10 mouse cellular contexts compared by ENCODE assay signal in the genomic region with DNA sequence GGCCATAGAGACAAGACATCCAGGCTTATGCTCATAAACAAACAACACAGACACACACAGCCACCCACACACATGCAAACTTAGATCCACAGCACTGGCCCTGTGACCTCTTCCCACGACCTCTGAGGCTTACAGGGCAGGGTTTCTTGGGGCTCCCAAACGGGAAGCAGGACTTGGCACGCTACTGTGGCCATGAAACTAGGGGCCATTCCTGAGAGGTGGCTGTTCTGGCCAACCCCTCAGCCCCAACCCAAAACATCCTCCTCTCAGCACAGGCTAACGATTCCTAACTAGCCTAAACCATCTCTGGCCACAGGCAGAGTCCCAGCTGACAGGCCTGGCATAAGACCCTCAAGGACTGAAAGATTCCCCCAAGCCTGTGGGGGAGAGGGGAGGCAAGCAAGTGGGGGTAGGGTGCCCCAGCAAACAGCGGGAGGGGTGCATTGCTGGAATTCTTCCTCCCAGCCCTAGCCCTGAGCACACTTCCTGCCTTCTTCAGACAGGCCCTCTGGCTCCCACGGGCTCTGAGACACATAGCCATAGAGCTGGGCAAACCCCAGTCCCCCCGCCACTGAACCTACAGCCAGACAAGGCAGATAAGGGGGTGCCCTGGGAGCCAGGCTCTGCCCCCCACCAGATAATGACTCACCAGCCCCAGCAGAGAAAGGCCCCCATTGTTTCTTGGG. TPM values are rescaled to one million over a fixed set of nuclear protein-coding genes. Genes with fewer than 3 reads are reported as not detected.
DNase-seq lines count a peak whose midpoint lies in the region; ATAC-seq and TF ChIP-seq lines count a peak whose summit lies in the region.
"Had no signal": no experiment of that assay in that cellular context is flagged by ENCODE, and none has a peak within 500 bp of the region (broad histone marks: within the 10 kb centered on the region; RNA-seq: fewer than 3 reads in every experiment).

No protein-coding gene starts in this region.

- H3K27ac ChIP-seq in embryonic facial prominence, embryonic 10.5 days (replicated peaks), result peak overlapping the region; percentile 84
- H3K27ac ChIP-seq in intestine, embryonic 15.5 days, result peak overlapping the region; percentile 81
- peak overlapping the region; percentile 80 for H3K27ac ChIP-seq in liver, postnatal 0 days (ENCODE audit: low read depth)

- H3K9ac ChIP-seq in intestine, embryonic 15.5 days, result 0 out of 2 replicates have a peak overlapping the region, but pooled peaks have one; percentile 13
- peak overlapping the region; percentile 38 for H3K9ac ChIP-seq in liver, postnatal 0 days (replicated peaks)

- intact Hi-C loops in left cerebral cortex, postnatal 14 days (cut with DNase I), result no loop called here

- peak overlapping the region; percentile 41 for H3K4me3 ChIP-seq in E14TG2a.4 (replicated peaks; ENCODE audit: low read length)
- H3K4me3 ChIP-seq in embryonic facial prominence, embryonic 10.5 days, result peak overlapping the region; percentile 29
- no peak overlapping the region for H3K4me3 ChIP-seq in intestine, embryonic 15.5 days (replicated peaks)
- H3K4me3 ChIP-seq in liver, postnatal 0 days (ENCODE audit: low read depth, low read length), result no peak overlapping the region
- H3K4me3 ChIP-seq: megakaryocyte, embryonic 14.5 days had no signal

- H3K27me3 ChIP-seq in E14TG2a.4 (ENCODE audit: insufficient read depth, low read length), result peaks cover 12% of the 10 kb centered on the region
- H3K27me3 ChIP-seq in embryonic facial prominence, embryonic 10.5 days (replicated peaks; ENCODE audit: low read depth, poor library complexity, severe bottlenecking), result peaks cover 18% of the 10 kb centered on the region
- no peaks in the 10 kb centered on the region for H3K27me3 ChIP-seq in intestine, embryonic 15.5 days (replicated peaks)
- 0 out of 2 replicates have a peak, but pooled peaks cover under 1% of the 10 kb centered on the region for H3K27me3 ChIP-seq in liver, postnatal 0 days (ENCODE audit: insufficient read depth, low read length)

- peak overlapping the region; percentile 24; the same call in 1 of the 2 replicates for H3K4me2 ChIP-seq in intestine, embryonic 15.5 days (replicated peaks)
- 0 out of 2 replicates have a peak overlapping the region, but pooled peaks have one; percentile 22 for H3K4me2 ChIP-seq in liver, postnatal 0 days (ENCODE audit: low read depth, low read length)

- peak; percentile 52 for ATAC-seq in intestine, embryonic 15.5 days
- ATAC-seq in liver, postnatal 0 days, result peak; percentile 37; the same call in 1 of the 2 replicates
- no peak for ATAC-seq in erythroid progenitor cell, adult 5-6 weeks (replicated peaks; ENCODE audit: low FRiP score, poor library complexity, severe bottlenecking)

- no peaks in the 10 kb centered on the region for H3K9me3 ChIP-seq in E14TG2a.4 (ENCODE audit: low read length)
- no peaks in the 10 kb centered on the region for H3K9me3 ChIP-seq in embryonic facial prominence, embryonic 10.5 days
- H3K9me3 ChIP-seq in intestine, embryonic 15.5 days, result no peaks in the 10 kb centered on the region
- no peaks in the 10 kb centered on the region for H3K9me3 ChIP-seq in liver, postnatal 0 days (ENCODE audit: low read length)
- H3K9me3 ChIP-seq: megakaryocyte, embryonic 14.5 days had no signal

- peaks cover 93% of the 10 kb centered on the region for H3K4me1 ChIP-seq in E14TG2a.4 (replicated peaks; ENCODE audit: low read depth, low read length)
- H3K4me1 ChIP-seq in embryonic facial prominence, embryonic 10.5 days, result peaks cover 66% of the 10 kb centered on the region
- H3K4me1 ChIP-seq in intestine, embryonic 15.5 days (replicated peaks), result peaks cover 39% of the 10 kb centered on the region
- H3K4me1 ChIP-seq in liver, postnatal 0 days (ENCODE audit: insufficient read depth), result peaks cover 14% of the 10 kb centered on the region

- no peak for DNase-seq in embryonic facial prominence, embryonic 10.5 days (ENCODE audit: low spot score)
- DNase-seq in liver, postnatal 0 days, result no peak
- DNase-seq in thymus, postnatal 10 days (ENCODE audit: low spot score in 2 of 2), result no peak
- DNase-seq in layer of hippocampus, postnatal 14 days (ENCODE audit: low spot score in 2 of 2), result no peak
- DNase-seq in left cerebral cortex, postnatal 14 days (ENCODE audit: low spot score in 2 of 2), result no peak

- H3K36me3 ChIP-seq in E14TG2a.4 (ENCODE audit: insufficient read depth, low read length), result peaks cover 27% of the 10 kb centered on the region
- peaks cover 38% of the 10 kb centered on the region for H3K36me3 ChIP-seq in embryonic facial prominence, embryonic 10.5 days (replicated peaks)
- peaks cover 6% of the 10 kb centered on the region; the same call in 1 of the 2 replicates for H3K36me3 ChIP-seq in intestine, embryonic 15.5 days
- peaks cover 5% of the 10 kb centered on the region; the same call in 1 of the 2 replicates for H3K36me3 ChIP-seq in liver, postnatal 0 days (replicated peaks; ENCODE audit: insufficient read depth, low read length)

- no peak for TF ChIP-seq CTCF in E14TG2a.4 (conservative IDR thresholded peaks at IDR 0.05; ENCODE audit: low read length)
- TF ChIP-seq CTCF in liver, postnatal 0 days (IDR thresholded peaks at IDR 0.05; ENCODE audit: low read depth), result no peak

- 30% methylated on average over 7 of the region's 7 CpGs for WGBS in embryonic facial prominence, embryonic 10.5 days
- 32% methylated on average over 7 of the region's 7 CpGs for WGBS in intestine, embryonic 15.5 days
- 36% methylated on average over 7 of the region's 7 CpGs for WGBS in liver, postnatal 0 days (ENCODE audit: insufficient replicate concordance)

- no peak for TF ChIP-seq EP300 in liver, postnatal 0 days (IDR thresholded peaks at IDR 0.05; ENCODE audit: low read depth)

RNA-seq across cellular contexts. Expression of a gene that starts 6.0 kb away (rescaled TPM):
- 31.7 and 37.3 TPM in 2 replicates for polyA plus RNA-seq in embryonic facial prominence, embryonic 10.5 days (2016; fragmentation: Nextera tagmentation; extraction: Ambion mirVana)
- 43.9 and 49.2 TPM in 2 replicates for polyA plus RNA-seq in intestine, embryonic 15.5 days (2015; fragmentation: Nextera tagmentation; extraction: Ambion mirVana)
- polyA plus RNA-seq in liver, postnatal 0 days (2015; fragmentation: Nextera tagmentation; extraction: Ambion mirVana), result 12.5 and 13.3 TPM in 2 replicates
- 10 to 100 TPM; 47.9 to 52.4 TPM for total RNA-seq in layer of hippocampus, postnatal 14 days (2021)
- total RNA-seq in left cerebral cortex, postnatal 14 days (2021), result 10 to 100 TPM; 52.6 to 53.0 TPM
- total RNA-seq in erythroid progenitor cell, adult 5-6 weeks (2015; ENCODE audit: low replicate concordance), result 0.84 TPM in 1 of 2 replicates, not detected in the other
- not detected in 2 replicates for total RNA-seq in erythroid progenitor cell, adult 5-6 weeks (2017; ENCODE audit: low replicate concordance)

RNA-seq across cellular contexts. Expression of a gene that starts 11.7 kb away (rescaled TPM):
- 22.4 and 27.3 TPM in 2 replicates for polyA plus RNA-seq in embryonic facial prominence, embryonic 10.5 days (2016; fragmentation: Nextera tagmentation; extraction: Ambion mirVana)
- polyA plus RNA-seq in intestine, embryonic 15.5 days (2015; fragmentation: Nextera tagmentation; extraction: Ambion mirVana), result 15.6 and 18.1 TPM in 2 replicates
- polyA plus RNA-seq in liver, postnatal 0 days (2015; fragmentation: Nextera tagmentation; extraction: Ambion mirVana), result 3.6 and 4.3 TPM in 2 replicates
- 1 to 10 TPM; 3.9 to 5.3 TPM for total RNA-seq in layer of hippocampus, postnatal 14 days (2021)
- 1 to 10 TPM; 4.4 to 5.0 TPM for total RNA-seq in left cerebral cortex, postnatal 14 days (2021)
- total RNA-seq in erythroid progenitor cell, adult 5-6 weeks (2015; ENCODE audit: low replicate concordance), result not detected in 2 replicates
- total RNA-seq in erythroid progenitor cell, adult 5-6 weeks (2017; ENCODE audit: low replicate concordance), result 0.39 and 1.1 TPM in 2 replicates

RNA-seq across cellular contexts. Expression of a gene that starts 11.7 kb away (rescaled TPM):
- 70.2 and 70.4 TPM in 2 replicates for polyA plus RNA-seq in embryonic facial prominence, embryonic 10.5 days (2016; fragmentation: Nextera tagmentation; extraction: Ambion mirVana)
- 41.0 and 45.7 TPM in 2 replicates for polyA plus RNA-seq in intestine, embryonic 15.5 days (2015; fragmentation: Nextera tagmentation; extraction: Ambion mirVana)
- polyA plus RNA-seq in liver, postnatal 0 days (2015; fragmentation: Nextera tagmentation; extraction: Ambion mirVana), result 9.3 and 11.3 TPM in 2 replicates
- total RNA-seq in layer of hippocampus, postnatal 14 days (2021), result 100 to 1,000 TPM; 160 to 162 TPM
- total RNA-seq in left cerebral cortex, postnatal 14 days (2021), result 100 to 1,000 TPM; 122 to 130 TPM
- 49.0 and 56.6 TPM in 2 replicates for total RNA-seq in erythroid progenitor cell, adult 5-6 weeks (2015; ENCODE audit: low replicate concordance)
- 13.5 and 28.4 TPM in 2 replicates for total RNA-seq in erythroid progenitor cell, adult 5-6 weeks (2017; ENCODE audit: low replicate concordance)

RNA-seq across cellular contexts. Expression of a gene that starts 14.1 kb away (rescaled TPM):
- polyA plus RNA-seq in embryonic facial prominence, embryonic 10.5 days (2016; fragmentation: Nextera tagmentation; extraction: Ambion mirVana), result not detected in 2 replicates
- 0.30 and 0.56 TPM in 2 replicates for polyA plus RNA-seq in intestine, embryonic 15.5 days (2015; fragmentation: Nextera tagmentation; extraction: Ambion mirVana)
- not detected in 2 replicates for polyA plus RNA-seq in liver, postnatal 0 days (2015; fragmentation: Nextera tagmentation; extraction: Ambion mirVana)
- total RNA-seq in layer of hippocampus, postnatal 14 days (2021), result 1 to 10 TPM; 3.7 to 3.9 TPM
- 1 to 10 TPM in 1 of 2 experiments, under 1 TPM in 1; 0.95 to 1.4 TPM for total RNA-seq in left cerebral cortex, postnatal 14 days (2021)
- not detected in 2 replicates for total RNA-seq in erythroid progenitor cell, adult 5-6 weeks (2015; ENCODE audit: low replicate concordance)
- total RNA-seq in erythroid progenitor cell, adult 5-6 weeks (2017; ENCODE audit: low replicate concordance), result not detected in 2 replicates
- total RNA-seq: adrenal gland, postnatal 36 days had no signal

RNA-seq across cellular contexts. Expression of a gene that starts 25.3 kb away (rescaled TPM):
- polyA plus RNA-seq in embryonic facial prominence, embryonic 10.5 days (2016; fragmentation: Nextera tagmentation; extraction: Ambion mirVana), result 29.0 and 30.4 TPM in 2 replicates
- polyA plus RNA-seq in intestine, embryonic 15.5 days (2015; fragmentation: Nextera tagmentation; extraction: Ambion mirVana), result 20.0 and 20.5 TPM in 2 replicates
- polyA plus RNA-seq in liver, postnatal 0 days (2015; fragmentation: Nextera tagmentation; extraction: Ambion mirVana), result 7.2 and 7.6 TPM in 2 replicates
- 10 to 100 TPM; 36.5 to 40.7 TPM for total RNA-seq in layer of hippocampus, postnatal 14 days (2021)
- 10 to 100 TPM; 37.9 to 39.3 TPM for total RNA-seq in left cerebral cortex, postnatal 14 days (2021)
- 13.4 and 18.4 TPM in 2 replicates for total RNA-seq in erythroid progenitor cell, adult 5-6 weeks (2015; ENCODE audit: low replicate concordance)
- total RNA-seq in erythroid progenitor cell, adult 5-6 weeks (2017; ENCODE audit: low replicate concordance), result 9.2 and 12.0 TPM in 2 replicates

Comparison
In these comparisons a context has a peak if more than half of its experiments do, and no peak if none do; other contexts are left out.
1. H3K4me3 ChIP-seq: peak in E14TG2a.4 (single experiment) and embryonic facial prominence, embryonic 10.5 days (single experiment); none in intestine, embryonic 15.5 days (single experiment) and liver, postnatal 0 days (single experiment).
2. RNA of a gene that starts 6.0 kb away (total RNA-seq): 52.6 to 53.0 TPM in left cerebral cortex, postnatal 14 days and 47.9 to 52.4 TPM in layer of hippocampus, postnatal 14 days; 0.84 TPM in erythroid progenitor cell, adult 5-6 weeks; every median in the first group is over 10 times any median in the second.
3. Peak in every context shown above with its lines, with median percentiles within 50 percentile points of each other: H3K27ac ChIP-seq.